Mouse (Mus musculus) myocyte (in vitro differentiated cells): ENCODE results near the gene Aarsd1. TPM values are rescaled to one million over a fixed set of nuclear protein-coding genes. Genes with fewer than 3 reads are reported as not detected.

Experiments used
- H3K27me3 ChIP-seq: one replicate; pipeline ENCODE4 v1.6.1; 2011; ENCODE audit not compliant: control insufficient read depth, insufficient read depth, insufficient read length
- H3K36me3 ChIP-seq: one replicate; pipeline ENCODE4 v1.6.1; 2011; ENCODE audit not compliant: control insufficient read depth, insufficient read depth
- H3K4me2 ChIP-seq: one replicate; pipeline ENCODE4 v1.6.1; 2011; ENCODE audit warnings: low read depth, control low read depth
- H3K4me3 ChIP-seq: one replicate; pipeline ENCODE4 v1.5.1; 2011; ENCODE audit warnings: mild to moderate bottlenecking, control low read depth, moderate library complexity
- H3K79me2 ChIP-seq: one replicate; pipeline ENCODE4 v1.6.1; 2011; ENCODE audit not compliant: control insufficient read depth, insufficient read depth
- H3ac ChIP-seq: one replicate; pipeline ENCODE4 v1.6.1; 2011; ENCODE audit not compliant: control insufficient read depth, insufficient read length
- CEBPB ChIP-seq: IDR thresholded peaks from 2 replicates; pipeline ENCODE4 v1.6.1; 2011; ENCODE audit warnings: mild to moderate bottlenecking, moderate library complexity; ENCODE audit not compliant: poor library complexity, insufficient read depth, severe bottlenecking
- E2F4 ChIP-seq: IDR thresholded peaks from one replicate; pipeline ENCODE4 v1.6.1; 2011; ENCODE audit warnings: mild to moderate bottlenecking, control low read depth, moderate library complexity; ENCODE audit not compliant: insufficient read depth
- MAX ChIP-seq: IDR thresholded peaks from one replicate; pipeline ENCODE4 v1.6.1; 2011; ENCODE audit warnings: low read depth, mild to moderate bottlenecking, control low read depth
- MYOD1 ChIP-seq, 3 experiments: IDR thresholded peaks; one replicate each; pipeline ENCODE4 v1.6.1; 2011; ENCODE audit warnings: control low read depth in 2 of 3, low read depth in 2 of 3, mild to moderate bottlenecking in 2 of 3, moderate library complexity in 1 of 3; ENCODE audit not compliant: insufficient read length in 2 of 3, control insufficient read depth in 1 of 3
- MYOG ChIP-seq, 3 experiments: IDR thresholded peaks; one replicate each; pipeline ENCODE4 v1.6.1; 2011; ENCODE audit warnings: control low read depth in 2 of 3, low read depth in 2 of 3, mild to moderate bottlenecking in 2 of 3; ENCODE audit not compliant: insufficient read length in 2 of 3, control insufficient read depth in 1 of 3, insufficient read depth in 1 of 3
- POLR2A ChIP-seq: IDR thresholded peaks from one replicate; pipeline ENCODE4 v1.6.1; 2011; ENCODE audit warnings: low read depth, mild to moderate bottlenecking, control low read depth, moderate library complexity; ENCODE audit not compliant: insufficient read length
- POLR2AphosphoS2 ChIP-seq: IDR thresholded peaks from one replicate; pipeline ENCODE4 v1.6.1; 2011; ENCODE audit warnings: low read depth, control low read depth; ENCODE audit not compliant: insufficient read length
- REST ChIP-seq: IDR thresholded peaks from one replicate; pipeline ENCODE4 v1.6.1; 2011; ENCODE audit warnings: mild to moderate bottlenecking, control low read depth, moderate library complexity; ENCODE audit not compliant: insufficient read depth, insufficient read length
- SRF ChIP-seq: IDR thresholded peaks from one replicate; pipeline ENCODE4 v1.6.1; 2011; ENCODE audit warnings: low read depth; ENCODE audit not compliant: control insufficient read depth, insufficient read length
- TCF12 ChIP-seq: IDR thresholded peaks from one replicate; pipeline ENCODE4 v1.6.1; 2011; ENCODE audit warnings: mild to moderate bottlenecking, control low read depth; ENCODE audit not compliant: poor library complexity, insufficient read depth, severe bottlenecking
- TCF3 ChIP-seq: IDR thresholded peaks from one replicate; pipeline ENCODE4 v1.6.1; 2011; ENCODE audit warnings: low read depth, control low read depth; ENCODE audit not compliant: insufficient read length
- USF1 ChIP-seq: IDR thresholded peaks from one replicate; pipeline ENCODE4 v1.6.1; 2011; ENCODE audit warnings: low read depth, mild to moderate bottlenecking, control low read depth, moderate library complexity
- polyA plus RNA-seq: library from polyadenylated mRNA; unstranded; fragments of >200 nt; fragmentation: generic; extraction: Trizol; gene quantifications from one replicate; pipeline ENCODE4 v1.2.1, GENCODE M21; 2012; ENCODE audit warnings: missing spikeins

Aarsd1 gene
- polyA plus RNA-seq, 1 experiment, result 31.2 TPM

DNA sequence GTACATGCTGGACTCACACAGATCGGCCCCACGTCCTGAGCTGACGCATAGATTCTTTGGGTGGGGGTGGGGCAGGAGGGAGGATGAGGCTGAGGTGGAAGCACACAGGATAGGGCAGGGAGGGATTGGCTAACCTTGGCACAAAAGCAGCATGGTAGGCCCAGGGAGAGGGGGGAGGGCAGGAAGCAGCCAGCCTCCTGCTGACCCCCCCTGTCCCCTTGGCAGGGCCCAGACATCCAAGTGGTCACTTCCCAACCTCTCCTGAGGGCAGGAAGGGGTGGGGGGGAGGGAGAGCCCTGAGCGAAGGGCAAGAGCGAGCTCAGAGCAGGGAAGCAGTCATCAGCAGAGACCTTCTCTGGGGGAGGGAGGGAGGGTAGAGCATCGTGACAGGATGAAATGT, 42.3 kb upstream of the Aarsd1 start:
- Histone ChIP-seq H3K4me2 (no peak overlapping the region), H3K36me3 (peaks cover 33% of the 10 kb centered on the region), H3ac (no peak overlapping the region), H3K79me2 (peaks cover 18% of the 10 kb centered on the region), H3K4me3 (no peak overlapping the region), H3K27me3 (no peaks in the 10 kb centered on the region)
- TF ChIP-seq TCF12 (no peak), POLR2AphosphoS2 (peak; percentile 56)

DNA sequence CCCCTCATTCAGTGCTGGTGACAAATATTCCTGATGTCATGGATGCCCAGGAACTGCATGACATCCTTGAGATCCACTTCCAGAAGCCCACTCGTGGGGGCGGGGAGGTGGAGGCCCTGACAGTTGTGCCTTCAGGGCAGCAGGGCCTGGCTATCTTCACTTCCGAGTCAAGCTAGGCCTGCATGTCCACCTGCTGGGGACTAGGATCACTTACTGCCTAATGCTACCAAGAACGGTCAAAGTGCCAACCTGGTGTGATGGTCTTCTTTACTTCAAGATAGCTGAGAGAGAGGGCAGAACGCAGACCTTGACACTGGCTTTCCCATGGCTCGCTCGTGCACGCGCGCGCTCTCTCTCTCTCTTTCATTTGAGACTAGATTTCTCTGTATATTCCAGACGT, 40.8 kb upstream of the Aarsd1 start:
- H3ac ChIP-seq, result no peak overlapping the region
- H3K27me3 ChIP-seq, result no peaks in the 10 kb centered on the region
- H3K4me3 ChIP-seq, result no peak overlapping the region
- peaks cover 3% of the 10 kb centered on the region for H3K79me2 ChIP-seq
- peaks cover 33% of the 10 kb centered on the region for H3K36me3 ChIP-seq
- H3K4me2 ChIP-seq, result no peak overlapping the region
- TF ChIP-seq POLR2A, result peak; percentile 17
- no peak for TF ChIP-seq REST
- TF ChIP-seq MAX, result no peak
- no peak for TF ChIP-seq USF1

DNA sequence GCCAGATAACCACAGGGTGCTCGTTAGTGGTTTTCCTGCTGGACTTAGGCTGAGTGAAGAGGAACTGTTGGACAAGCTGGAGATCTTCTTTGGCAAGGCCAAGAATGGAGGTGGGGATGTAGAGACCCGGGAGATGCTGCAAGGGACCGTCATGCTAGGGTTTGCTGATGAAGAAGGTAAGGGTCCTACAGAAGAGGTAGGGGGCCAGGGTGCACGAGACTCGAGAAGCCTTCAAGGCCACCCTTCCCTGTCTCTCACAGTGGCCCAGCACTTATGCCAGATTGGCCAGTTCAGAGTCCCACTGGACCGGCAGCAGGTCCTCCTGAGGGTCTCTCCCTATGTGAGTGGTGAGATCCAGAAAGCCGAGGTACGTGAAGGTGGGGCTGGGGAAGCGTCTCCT, 40.2 kb upstream of the Aarsd1 start:
- Histone ChIP-seq H3K36me3 (peaks cover 33% of the 10 kb centered on the region), H3K27me3 (no peaks in the 10 kb centered on the region), H3K79me2 (no peaks in the 10 kb centered on the region), H3K4me3 (no peak overlapping the region), H3K4me2 (no peak overlapping the region), H3ac (no peak overlapping the region)
- TF ChIP-seq E2F4 (no peak), TCF3 (no peak), MYOD1 (IDR thresholded peaks at IDR 0.05; ENCODE audit: control insufficient read depth in 1 of 3, insufficient read length in 2 of 3, low read depth in 2 of 3) (no peak), TCF12 (no peak)

DNA sequence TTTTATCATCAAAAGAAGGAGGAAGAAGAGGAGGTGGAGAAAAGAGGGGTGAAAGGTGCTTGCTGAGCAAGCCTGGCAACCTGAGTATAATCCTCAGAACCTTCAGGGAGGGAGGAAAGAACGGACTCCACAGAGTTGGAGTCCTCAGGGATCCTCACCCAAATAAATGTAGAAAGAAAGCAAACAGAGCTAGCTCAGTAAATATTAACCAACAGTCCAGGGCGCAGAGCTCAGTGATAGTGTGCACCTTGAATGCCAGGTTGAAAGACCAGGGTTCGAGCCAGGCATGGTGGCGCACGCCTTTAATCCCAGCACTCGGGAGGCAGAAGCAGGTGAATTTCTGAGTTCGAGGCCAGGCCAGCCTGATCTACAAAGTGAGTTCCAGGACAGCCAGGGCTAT, 38.2 kb upstream of the Aarsd1 start:
- H3K4me2 ChIP-seq, result no peak overlapping the region
- H3K79me2 ChIP-seq, result no peaks in the 10 kb centered on the region
- no peak overlapping the region for H3ac ChIP-seq
- no peaks in the 10 kb centered on the region for H3K27me3 ChIP-seq
- no peak overlapping the region for H3K4me3 ChIP-seq
- TF ChIP-seq POLR2AphosphoS2, result no peak
- TF ChIP-seq REST, result no peak
- TF ChIP-seq MYOG (IDR thresholded peaks at IDR 0.05; ENCODE audit: control insufficient read depth in 1 of 3, insufficient read depth in 1 of 3, insufficient read length in 2 of 3, low read depth in 2 of 3), result no peak
- TF ChIP-seq POLR2A, result no peak
- no peak for TF ChIP-seq SRF
- TF ChIP-seq CEBPB, result no peak
- H3K36me3 ChIP-seq, result peaks cover 16% of the 10 kb centered on the region

DNA sequence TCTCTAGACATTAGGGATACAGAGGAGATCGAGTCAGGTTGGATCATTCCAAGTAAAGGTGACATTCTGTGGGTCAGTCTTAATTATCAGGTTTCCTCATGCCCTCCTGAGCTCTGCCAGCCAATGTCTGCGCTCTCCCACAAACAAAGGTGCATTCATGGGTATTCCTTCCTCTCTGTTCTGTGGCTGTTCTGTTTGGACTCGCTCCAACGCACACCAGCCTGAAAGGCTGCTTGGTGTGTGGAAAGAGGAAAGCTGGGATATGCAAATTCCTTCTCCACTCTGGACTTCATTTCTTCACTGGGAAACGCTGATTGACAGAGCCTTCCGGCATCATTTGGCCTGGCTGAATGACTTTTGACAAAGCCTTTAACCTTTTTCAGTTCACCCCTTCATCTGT, 37.3 kb upstream of the Aarsd1 start:
- TF ChIP-seq POLR2AphosphoS2 (peak; percentile 41), TCF12 (no peak)
- Histone ChIP-seq H3K4me2 (peak overlapping the region; percentile 81), H3K27me3 (no peaks in the 10 kb centered on the region), H3K4me3 (no peak overlapping the region), H3ac (no peak overlapping the region), H3K36me3 (peaks cover 9% of the 10 kb centered on the region), H3K79me2 (no peaks in the 10 kb centered on the region)

DNA sequence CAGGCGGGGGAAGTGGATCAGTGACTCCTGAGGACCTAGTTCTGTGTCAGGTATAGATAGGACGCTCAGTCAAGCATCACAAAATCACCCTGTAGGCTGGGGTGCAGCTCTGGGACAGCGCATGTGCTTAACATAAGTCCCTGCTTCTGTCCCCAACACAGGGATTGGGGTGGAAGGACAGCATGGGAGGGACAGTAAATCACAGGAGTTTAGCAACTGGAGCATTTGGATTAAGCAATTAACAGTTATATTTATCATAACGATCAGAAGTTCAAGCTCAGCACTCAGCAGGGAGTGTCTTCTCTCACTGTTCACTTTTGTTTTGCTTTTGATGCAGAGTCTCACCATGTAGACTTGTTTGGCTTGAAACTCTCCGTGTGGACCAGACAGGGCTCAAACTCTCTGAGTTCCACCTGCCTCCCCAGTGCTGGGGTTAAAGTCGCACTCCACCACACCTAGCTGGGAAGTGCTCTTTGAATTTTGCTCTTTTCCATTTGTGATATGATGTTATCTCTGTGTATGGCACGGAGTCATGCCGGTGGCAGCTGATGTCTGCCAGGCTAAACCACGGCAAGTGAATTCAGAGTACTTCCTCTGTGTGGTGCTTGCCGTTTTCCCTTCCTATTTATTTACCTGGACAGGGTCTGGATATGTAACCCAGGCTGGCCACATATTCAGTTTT, 34.8 kb upstream of the Aarsd1 start:
- H3K4me3 ChIP-seq, result no peak overlapping the region
- TF ChIP-seq MYOG (IDR thresholded peaks at IDR 0.05; ENCODE audit: control insufficient read depth in 1 of 3, insufficient read depth in 1 of 3, insufficient read length in 2 of 3, low read depth in 2 of 3) (no peak), TCF3 (no peak), SRF (no peak), REST (no peak), POLR2A (no peak), MAX (no peak), POLR2AphosphoS2 (no peak), USF1 (no peak), E2F4 (no peak), MYOD1 (IDR thresholded peaks at IDR 0.05; ENCODE audit: control insufficient read depth in 1 of 3, insufficient read length in 2 of 3, low read depth in 2 of 3) (no peak), CEBPB (no peak), TCF12 (no peak)

More for the DNA sequence above, 34.8 kb upstream of the Aarsd1 start:
- Histone ChIP-seq H3K4me2 (no peak overlapping the region), H3K36me3 (peaks cover 5% of the 10 kb centered on the region), H3K79me2 (no peaks in the 10 kb centered on the region), H3K27me3 (no peaks in the 10 kb centered on the region), H3ac (no peak overlapping the region)
